Mouse (Mus musculus) gastrocnemius, postnatal 4 days (tissue): ENCODE data around the gene Trpv2. TPM values are rescaled to one million over a fixed set of nuclear protein-coding genes. Genes with fewer than 3 reads are reported as not detected.
A peak's percentile ranks its signal among the peaks of the same experiment; 100 is the strongest.

Source experiments
- DNase-seq, 2 experiments: peaks; one replicate each; pipeline ENCODE4 v3.0.0; 2021 to 2022; ENCODE audit warnings: low spot score in 2 of 2, mixed read lengths in 2 of 2
- total RNA-seq, 2 experiments: library from RNA; stranded (reverse); gene quantifications; 2 replicates each; pipeline ENCODE4 v1.2.3; 2021

The Trpv2 gene
- total RNA-seq, 2 experiments from 2014 or later: 3.6 to 4.7 TPM

DNA sequence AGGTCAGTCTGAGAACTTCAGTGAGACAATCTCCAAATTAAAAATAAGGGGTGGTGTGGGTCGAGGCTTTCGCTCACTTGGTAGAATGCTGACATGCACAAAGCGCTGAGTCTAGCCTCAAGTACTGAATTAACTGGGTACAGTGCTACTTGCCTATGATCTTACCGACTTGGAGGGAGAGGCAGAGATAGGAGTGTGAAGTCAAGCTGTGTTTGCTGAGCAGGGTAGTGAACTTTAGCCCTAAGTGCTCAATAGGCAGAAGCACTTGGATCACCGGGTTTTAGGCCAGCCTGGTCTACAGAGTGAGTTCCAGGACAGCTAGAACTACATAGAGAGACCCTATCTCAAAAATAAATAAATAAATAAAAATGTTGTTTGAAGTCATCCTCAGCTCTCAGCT, 17.1 kb upstream of the Trpv2 start:
- DNase-seq: no peak

- no peak for DNase-seq
Observed at GRCm38 (mm10) chr11:62558152-62558551, 16.1 kb upstream of the Trpv2 start.

DNA sequence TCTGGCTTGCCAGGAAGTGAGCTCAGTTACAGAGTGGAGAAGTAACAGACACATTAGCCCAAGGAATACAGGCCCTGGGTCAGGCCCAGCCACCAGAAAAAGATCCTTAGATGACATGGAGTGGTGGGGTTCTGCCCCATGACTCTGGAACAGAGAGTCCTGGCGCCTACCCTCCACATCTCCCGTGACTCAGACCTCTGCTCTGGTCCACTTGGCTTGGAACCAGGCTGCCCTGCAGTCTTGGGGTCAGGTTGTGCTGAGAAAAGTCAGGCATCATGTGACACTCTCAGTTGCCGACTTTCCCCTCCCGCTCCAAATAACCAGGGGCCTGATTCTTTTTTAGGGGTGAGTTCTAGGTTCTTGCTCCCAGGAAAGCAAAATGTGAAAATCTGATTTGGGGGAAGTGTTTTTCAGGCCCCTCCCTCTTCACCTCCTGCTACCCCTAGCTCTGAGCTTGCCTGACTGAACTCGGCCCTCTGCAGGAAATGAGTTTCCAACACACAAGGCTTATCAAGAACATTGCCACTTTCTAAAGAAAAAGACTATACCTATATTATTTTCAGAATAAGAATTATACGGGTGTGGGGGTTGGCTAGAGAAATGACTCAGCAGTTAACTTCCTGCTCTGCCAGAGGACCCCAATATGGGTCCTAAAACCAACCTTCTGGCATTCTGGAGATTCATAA, 15.2 kb upstream of the Trpv2 start:
- no peak for DNase-seq

- DNase-seq: no peak
Observed at GRCm38 (mm10) chr11:62560463-62561016, 13.7 kb upstream of the Trpv2 start.

GRCm38 (mm10) chr11:62563590-62563989, 10.7 kb upstream of the Trpv2 start:
- DNase-seq: no peak

DNA sequence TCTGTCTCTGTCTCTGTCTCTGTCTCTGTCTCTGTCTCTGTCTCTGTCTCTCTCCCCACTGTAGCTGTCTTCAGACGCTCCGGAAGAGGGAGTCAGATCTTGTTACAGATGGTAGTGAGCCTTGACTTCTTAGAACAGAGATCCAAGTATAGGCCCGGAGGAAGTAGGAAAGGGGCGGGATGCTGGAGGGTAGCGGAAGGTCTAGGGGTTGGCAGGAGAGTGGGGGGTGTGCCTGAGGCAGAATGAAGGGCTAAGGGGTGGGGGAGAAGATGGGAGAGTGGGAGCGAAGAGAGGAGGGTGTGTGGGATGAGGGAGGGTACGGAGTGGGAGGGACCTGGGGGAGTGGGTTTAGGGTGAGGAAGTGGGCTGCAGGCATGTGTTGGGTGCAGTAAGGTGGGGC, 8.5 kb upstream of the Trpv2 start:
- DNase-seq: no peak

DNA sequence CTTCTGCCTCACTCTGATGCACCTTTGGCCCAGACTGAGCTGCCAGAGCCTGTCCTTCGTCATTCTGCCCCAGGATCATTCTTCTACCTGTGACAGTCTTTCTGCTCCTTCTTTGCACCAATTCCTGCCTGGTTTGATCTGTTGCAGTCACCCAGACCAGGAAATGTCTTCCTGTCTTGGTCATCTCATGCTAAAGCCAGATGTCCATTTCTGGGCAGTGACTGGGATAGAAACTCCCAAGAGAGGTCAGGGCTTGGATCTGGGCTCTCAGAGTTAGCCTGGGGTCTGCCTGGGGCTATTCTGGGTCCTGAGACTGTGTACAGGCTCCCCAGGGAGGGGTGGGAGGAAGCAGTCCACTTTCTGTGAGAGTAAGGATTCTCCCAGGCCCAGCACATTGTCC, 8.1 kb upstream of the Trpv2 start:
- no peak for DNase-seq

DNA sequence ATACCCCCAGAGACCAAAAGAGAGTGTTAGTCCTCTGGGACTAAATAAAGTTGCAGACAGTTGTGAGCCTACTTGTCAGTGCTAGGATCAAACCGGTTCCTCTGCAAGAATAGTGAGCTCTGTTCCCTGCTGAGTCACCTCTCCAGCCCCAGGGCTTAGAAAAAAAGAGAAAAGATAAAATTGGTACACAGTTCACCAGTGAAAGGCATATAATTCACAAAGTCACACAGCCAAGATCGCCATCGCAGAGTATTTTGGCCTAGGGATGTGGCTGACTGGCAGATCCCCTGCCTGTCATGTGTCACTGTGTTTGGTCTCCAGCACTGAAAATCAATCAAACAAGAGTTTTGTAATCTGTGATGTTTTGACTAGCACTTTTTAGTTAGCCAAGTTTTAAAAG, 6.0 kb upstream of the Trpv2 start:
- no peak for DNase-seq

- DNase-seq: no peak
Observed at GRCm38 (mm10) chr11:62574703-62575085, 408 bp downstream of the Trpv2 start.

DNA sequence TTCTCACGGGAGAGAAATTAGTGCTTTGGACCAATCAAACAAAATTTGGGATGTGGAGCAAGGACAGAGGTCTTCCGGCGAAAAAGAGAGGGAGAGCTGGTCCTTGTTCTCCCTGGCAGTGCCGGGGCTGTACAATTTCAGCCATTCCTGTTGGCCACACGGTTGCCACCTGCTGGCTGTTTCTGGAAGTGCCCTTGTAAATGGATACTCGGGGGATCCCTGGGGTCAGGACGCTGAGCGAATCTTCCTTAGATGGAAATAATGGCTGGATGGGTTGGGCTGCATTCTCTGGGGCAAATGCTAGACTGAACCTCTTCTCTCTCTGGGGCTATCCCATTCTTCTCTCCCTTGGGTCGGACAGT, 992 bp downstream of the Trpv2 start:
- peak; percentile 73 to 86 for DNase-seq

DNA sequence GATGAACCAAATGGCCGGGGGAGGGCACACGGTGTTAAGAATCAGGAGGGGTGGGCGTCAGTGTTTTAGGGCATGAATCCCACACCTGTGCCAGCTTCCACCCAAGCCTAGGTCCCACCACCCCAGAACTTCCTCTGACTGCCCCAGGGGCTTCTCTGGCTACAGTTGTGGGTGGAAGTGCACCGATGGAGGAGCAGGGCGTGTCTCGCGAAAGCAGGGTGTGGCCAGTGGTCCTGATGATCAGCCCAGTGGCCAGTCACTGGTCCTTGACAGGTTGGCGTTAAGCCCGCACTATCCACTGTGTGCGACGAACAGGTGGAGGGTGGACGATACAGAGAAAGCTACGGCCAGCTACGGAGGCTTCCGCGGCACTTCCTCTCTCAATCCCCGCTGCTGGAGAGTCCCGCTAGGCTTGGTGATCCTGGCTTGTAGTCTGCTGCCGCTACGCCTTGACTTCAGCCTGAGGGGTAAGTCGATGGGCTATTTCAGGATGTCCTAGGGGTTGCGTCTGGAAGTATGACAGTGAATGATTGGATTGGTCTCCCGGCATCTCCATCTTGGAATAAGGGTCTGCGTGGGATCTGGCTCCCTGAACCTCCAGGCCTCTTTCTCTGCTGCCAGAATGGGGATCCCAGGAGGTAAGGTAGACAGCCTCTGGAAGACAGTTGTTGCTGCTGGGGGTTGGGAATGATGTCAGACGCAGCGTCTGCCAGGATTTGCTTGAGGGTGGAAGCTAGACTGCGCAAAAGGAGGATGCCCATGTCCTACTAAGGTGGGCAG, 1.6 kb downstream of the Trpv2 start:
- DNase-seq: peak in 1 of 2 experiments; percentile 34

DNA sequence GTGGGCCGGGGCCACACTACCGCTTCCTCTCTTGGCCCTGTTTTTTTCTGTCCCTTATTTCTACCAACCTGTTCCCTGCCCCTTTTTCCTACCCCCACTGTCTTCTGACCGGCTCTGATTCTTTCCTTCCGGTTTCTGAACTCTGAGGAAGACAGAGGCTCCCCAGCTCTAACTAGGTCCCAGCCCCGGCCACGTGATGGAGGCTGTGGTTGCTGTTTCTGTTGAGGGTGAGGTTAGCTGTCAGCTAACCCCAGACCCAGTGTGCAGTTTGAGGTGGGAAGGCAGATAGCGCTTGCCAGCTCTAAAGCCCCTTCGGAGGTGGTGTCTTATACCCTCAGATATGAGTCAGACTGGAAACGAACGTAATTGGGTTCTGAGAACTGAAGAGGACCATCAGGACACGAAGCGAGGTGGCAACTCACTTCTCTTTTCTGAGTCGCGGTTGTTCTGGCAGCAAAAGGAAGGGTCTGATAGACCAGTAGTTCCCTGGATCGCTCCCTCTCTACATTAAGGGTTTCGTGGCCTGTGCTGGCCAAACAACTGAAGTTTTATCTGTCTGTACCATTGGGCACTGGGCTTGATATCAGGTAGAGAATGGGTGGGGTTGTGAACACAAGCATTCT, 2.4 kb downstream of the Trpv2 start:
- DNase-seq: peak in 1 of 2 experiments; percentile 37

DNA sequence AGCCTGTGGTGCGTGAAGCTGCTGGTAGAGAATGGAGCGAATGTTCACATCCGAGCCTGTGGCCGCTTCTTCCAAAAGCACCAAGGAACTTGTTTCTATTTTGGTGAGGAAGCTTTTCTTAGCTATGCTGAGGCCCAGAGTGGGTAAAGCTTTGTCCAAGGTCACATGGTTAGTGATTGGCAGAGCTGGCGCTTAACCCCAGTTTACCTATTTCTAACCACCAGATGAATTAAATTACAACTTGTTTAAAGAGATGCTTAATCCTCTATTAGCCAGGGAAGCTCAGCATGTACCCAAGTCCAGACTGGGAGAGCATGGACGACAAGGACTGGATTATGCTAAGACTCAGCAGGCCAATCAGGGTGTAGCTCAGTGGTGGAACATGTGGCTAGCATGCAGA, 8.7 kb downstream of the Trpv2 start:
- DNase-seq: no peak

DNA sequence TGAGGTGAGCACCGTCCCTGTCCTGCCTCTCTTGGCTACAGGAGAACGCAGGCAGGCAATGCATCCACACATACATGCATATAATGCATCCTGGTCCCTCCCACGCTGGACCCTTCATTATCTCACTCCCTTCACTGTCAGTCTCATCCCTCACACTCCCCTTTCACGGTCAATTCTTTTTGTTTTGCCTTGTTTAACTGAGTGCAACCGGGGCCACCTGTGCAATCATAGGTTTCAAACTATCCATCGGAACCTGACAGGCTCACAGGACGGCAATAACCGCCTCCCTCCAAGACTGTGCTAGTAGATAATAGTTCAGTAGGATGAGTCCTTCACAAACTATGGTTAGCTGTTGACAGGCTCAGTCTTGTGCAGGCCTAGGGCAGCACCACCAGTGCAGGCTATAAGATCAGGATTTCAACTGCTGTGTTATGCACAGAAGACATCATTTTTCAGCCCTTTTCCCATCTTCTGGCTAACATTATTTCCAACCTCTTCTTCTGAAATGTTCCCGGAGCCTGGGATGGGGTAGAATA, 10.5 kb downstream of the Trpv2 start:
- no peak for DNase-seq

DNA sequence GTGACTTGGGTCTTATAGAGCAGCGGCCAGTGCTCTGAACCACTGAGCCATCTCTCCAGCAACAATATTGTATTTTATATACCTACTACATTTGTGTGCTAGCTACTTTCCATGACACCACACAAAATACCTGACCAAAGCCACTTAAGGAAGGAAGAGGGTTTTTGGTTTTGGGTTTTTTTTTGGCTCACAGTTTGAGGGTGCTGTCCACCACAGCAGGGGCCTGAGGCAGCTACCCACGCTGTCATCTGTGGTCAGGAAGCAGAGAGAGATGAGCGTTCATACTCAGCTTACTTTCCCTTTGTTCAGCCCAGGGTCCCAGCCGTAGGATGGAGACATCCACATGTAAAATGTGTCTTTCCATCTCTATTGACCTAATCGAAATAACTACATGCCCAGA, 12.7 kb downstream of the Trpv2 start:
- no peak for DNase-seq

DNA sequence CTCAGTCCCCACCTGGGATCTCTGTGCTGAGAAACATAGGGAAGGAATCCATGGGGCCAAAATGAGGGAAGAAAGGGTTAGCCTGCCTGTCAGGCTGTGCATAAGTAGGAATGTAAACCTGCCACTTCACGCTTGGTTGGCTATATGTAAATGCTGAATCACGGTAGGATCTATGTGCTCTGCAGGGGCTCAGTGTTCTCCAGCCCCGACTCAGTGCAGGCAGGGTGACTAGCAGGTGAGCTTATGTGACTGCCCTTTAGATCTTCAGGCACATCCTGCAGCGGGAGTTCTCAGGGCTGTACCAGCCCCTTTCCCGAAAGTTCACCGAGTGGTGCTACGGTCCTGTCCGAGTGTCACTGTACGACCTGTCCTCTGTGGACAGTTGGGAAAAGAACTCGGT, 15.1 kb downstream of the Trpv2 start:
- DNase-seq: no peak

DNA sequence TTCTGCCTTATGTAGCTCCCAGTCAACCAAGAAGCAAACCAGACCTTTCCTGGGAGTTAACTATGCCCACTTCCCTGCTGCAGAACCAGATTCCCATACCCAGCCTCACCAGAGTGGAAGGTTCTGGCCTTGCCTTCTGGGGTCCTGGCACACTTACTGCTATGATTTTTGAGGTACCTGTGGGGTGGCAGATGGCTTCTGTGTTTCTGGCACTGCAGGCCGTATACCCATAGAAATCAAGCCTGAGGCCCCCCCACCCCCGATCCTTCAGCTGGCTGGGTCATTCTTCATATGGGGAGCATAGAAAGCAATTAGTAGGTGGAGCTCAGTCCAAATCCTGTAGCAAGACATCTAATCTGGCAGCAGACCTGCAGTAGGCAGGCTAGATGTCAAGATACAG, 16.7 kb downstream of the Trpv2 start:
- no peak for DNase-seq

- no peak for DNase-seq
Observed at GRCm38 (mm10) chr11:62591904-62592575, 17.8 kb downstream of the Trpv2 start.

GRCm38 (mm10) chr11:62598571-62598970, 24.3 kb downstream of the Trpv2 start:
- DNase-seq: no peak

- no peak for DNase-seq
Observed at GRCm38 (mm10) chr11:62601732-62602618, 27.7 kb downstream of the Trpv2 start.
